Mouse (Mus musculus) left cerebral cortex, adult 8-10 months (tissue): ENCODE measurements around the gene Dxo. TPM values are rescaled to one million over a fixed set of nuclear protein-coding genes. Genes with fewer than 3 reads are reported as not detected.
"Not testable (repeated sequence)": the region's sequence is repeated elsewhere in the genome, so short reads cannot be mapped to it uniquely, and the experiment has no call there.

Source experiments
- DNase-seq, 2 experiments: peaks; one replicate each; pipeline ENCODE4 v3.0.0; 2022; ENCODE audit warnings: low spot score in 2 of 2
- total RNA-seq, 4 experiments: library from RNA; stranded (reverse); gene quantifications; 2 replicates each; pipeline ENCODE4 v1.2.4; 2022

Dxo gene
- total RNA-seq: 10 to 100 TPM; 31.8 to 37.2 (median 34.0) TPM

- DNase-seq: peak; percentile 92 to 97
Measured at GRCm38 (mm10) chr17:34836856-34837221, at the start of gene Dxo, which contains the start of gene Stk19. Dxo (plus strand) TSS chr17:34837019. Stk19 (minus strand) TSS chr17:34836945.

DNA sequence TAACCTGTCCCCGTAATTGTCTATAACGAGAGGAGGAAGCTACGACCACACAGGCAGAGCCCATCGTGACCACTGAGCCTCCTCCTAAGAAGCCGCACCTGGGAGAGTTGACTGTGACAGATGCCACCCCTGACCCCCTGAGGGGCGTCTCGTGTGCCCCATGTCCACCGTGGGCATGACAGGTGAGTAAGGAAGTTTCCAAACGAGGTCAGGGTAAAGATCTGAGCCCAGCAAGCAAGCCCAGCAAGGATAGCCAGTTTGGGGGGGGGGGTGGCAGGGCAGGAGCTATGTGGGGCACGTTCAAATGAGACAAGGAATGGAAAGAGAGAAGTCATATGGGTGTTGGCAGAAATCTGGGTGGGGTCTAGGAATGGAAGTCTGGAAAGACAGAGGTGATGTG lies 41.8 kb upstream of the Dxo start:
- DNase-seq: no peak

DNA sequence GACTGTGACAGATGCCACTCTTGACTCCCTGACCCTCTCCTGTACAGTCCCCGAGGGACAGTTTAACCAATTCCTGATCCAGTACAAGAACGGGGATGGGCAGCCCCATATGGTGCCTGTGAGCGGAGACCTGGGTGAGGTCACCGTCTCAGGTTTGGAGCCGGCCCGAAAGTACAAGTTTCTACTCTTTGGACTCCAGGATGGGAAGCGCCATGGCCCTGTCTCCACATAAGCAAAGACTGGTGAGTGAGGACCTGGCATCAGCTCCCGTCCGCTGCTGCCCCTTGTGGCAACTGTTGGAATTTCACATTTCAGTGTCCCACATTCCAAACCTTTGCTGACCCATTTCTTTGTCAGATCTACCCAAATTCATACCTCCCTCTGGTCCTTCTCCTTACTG lies 41.2 kb upstream of the Dxo start:
- DNase-seq: peak in 1 of 2 experiments; percentile 50

- DNase-seq: no peak
Measured at GRCm38 (mm10) chr17:34796311-34797140, 40.3 kb upstream of the Dxo start.

- DNase-seq: not testable (repeated sequence)
Measured at GRCm38 (mm10) chr17:34797211-34797995, 39.4 kb upstream of the Dxo start.

DNA sequence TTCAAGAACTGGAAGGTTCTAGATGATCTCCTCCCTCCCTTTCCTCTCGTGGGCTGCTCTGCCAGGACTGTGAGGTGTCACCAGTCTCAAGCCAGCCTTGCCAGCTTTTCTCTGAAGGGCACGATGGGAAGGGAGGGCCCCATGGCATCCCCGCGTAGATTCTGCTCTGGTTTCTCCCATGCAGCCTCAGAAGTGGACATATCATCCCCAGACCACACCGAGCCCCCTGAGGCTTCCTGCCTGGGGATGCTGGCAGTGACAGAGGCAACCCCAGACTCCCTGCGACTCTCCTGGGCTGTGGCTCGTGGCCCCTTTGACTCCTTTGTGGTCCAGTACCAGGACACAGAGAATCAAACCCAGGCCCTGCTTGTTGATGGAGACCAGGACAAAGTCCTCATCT lies 38.7 kb upstream of the Dxo start:
- not testable (repeated sequence) for DNase-seq

GRCm38 (mm10) chr17:34798866-34799530 lies 37.8 kb upstream of the Dxo start:
- no peak for DNase-seq

DNA sequence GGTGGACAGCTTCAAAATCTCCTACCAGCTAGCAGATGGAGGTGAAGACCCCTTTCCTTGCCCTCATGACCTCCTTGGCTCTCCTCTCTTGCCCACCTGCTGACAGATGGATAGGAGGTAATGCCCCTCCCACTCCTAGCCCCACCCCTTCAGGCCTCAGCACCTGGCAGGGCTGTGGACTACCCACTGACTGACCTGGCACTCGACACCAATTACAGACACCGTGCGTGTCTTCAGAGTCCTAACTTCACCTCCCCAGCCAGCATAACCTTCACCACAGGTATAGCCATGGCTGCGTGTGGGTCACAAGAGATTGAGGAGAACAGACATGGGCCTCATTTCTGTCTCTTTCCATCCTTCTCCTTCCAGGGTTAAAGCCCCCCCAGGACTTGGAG lies 37.3 kb upstream of the Dxo start:
- no peak for DNase-seq

- DNase-seq: not testable (repeated sequence)
Measured at GRCm38 (mm10) chr17:34800781-34801305, 36.0 kb upstream of the Dxo start.

DNA sequence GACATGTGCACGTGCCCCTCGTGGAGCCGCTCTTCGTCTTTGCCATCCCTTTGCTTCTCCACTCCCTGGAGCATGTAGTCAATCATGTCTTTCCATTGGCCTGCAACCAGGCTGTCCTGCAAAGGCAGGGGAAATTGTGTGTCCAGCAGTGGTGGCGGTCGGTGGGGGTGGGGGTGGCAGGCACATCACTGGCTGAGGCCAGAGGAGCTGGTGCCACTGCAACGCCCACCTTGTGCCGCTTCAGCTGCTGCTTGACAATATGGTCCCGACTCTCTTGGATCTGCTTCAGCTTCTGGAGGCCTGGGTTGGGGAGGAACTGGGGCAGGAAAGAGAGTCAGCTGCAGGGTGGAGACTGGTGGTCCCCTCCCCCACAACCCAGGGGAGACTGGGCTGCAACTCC lies 34.1 kb upstream of the Dxo start:
- not testable (repeated sequence) for DNase-seq

DNA sequence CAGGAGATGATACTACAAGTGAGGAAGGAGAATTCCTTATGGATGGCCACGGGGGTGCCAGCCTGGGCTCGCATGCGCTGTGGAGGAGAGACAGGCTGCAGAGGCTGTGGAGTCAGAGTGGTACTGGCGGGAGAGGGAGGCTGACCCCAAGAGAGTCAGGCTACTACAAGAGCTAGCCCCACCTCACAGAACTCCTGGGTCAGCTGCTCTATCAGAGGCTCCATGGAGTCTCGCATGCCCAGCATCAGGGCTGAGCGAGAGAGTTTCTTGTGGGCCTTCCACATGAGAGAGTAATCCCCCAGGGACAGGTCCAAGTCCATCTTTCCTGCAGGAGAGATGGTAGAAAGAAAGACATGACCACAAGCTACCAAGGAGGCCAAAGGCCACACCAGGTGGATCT lies 33.5 kb upstream of the Dxo start:
- not testable (repeated sequence) for DNase-seq

- not testable (repeated sequence) for DNase-seq
Measured at GRCm38 (mm10) chr17:34804301-34804700, 32.5 kb upstream of the Dxo start, which contains the start of gene Cyp21a1. Cyp21a1 (minus strand) TSS chr17:34804561.

- no peak for DNase-seq
Measured at GRCm38 (mm10) chr17:34804871-34805562, 31.8 kb upstream of the Dxo start.

DNA sequence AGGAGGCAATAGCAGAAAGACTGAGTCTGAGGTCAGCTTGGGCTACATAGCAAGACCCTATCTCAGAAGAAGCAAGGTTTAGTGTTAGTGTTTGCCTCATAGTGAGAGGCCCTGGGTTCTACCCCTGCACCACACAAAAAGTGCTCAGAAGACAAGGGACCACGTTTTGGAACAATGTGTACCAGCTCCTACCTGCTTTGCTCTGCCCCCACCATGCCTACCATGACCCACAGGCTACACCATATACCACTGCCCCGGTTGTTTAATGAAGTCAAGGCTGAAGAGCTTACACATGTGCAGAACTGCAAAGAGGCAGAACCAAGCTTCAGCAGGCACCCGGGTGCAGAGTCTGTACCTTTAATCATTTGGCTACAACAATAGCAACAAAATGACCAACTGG lies 29.6 kb upstream of the Dxo start:
- DNase-seq: no peak

- DNase-seq: no peak
Measured at GRCm38 (mm10) chr17:34808599-34809205, 28.1 kb upstream of the Dxo start.

- DNase-seq: not testable (repeated sequence)
Measured at GRCm38 (mm10) chr17:34810411-34810810, 26.4 kb upstream of the Dxo start.

DNA sequence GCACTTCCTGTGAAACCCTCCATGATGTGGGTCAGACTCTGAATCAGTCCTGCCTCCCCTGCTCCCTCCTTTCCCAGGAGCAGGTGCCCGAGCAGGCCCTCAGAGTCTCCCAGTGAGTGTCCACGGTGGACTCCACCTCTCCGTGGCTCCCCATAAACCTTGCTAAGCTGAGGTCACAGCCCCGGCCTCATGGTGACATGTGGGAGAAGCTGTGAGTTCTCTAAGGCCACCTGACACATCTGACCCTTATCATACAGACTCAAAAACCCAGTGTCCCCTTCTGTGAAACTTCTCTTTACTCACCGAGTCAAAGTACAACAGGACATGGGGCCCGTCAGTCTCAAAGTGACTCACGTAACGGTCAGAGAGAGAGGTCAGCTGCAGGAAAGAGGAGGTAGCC lies 26.0 kb upstream of the Dxo start:
- not testable (repeated sequence) for DNase-seq

- no peak for DNase-seq
Measured at GRCm38 (mm10) chr17:34811275-34811674, 25.5 kb upstream of the Dxo start.

DNA sequence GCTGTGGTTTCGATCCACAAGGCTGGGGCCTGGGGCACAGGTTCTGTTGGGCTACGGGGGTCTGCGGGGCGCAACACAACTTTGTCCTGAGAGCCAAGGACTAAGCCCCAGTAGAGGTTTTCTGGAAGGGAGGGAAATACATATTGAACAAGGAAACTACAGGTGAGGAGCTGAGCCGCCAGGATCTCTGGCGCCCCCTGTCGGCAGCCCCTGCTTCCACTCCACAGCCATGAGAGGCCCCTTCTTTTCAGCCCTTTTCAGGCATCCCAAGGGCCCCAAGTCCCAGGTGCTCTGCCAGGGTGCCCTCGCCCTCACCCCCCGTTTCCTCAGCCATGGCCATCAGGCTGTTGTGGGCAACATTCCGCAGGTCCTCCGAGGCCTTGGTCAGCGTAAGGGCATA lies 23.1 kb upstream of the Dxo start:
- peak in 1 of 2 experiments; percentile 44 for DNase-seq

GRCm38 (mm10) chr17:34814818-34815370 lies 21.9 kb upstream of the Dxo start:
- DNase-seq: no peak
